Mouse (Mus musculus): ENCODE measurements around the gene Gm14137. TPM values are rescaled to one million over a fixed set of nuclear protein-coding genes. Genes with fewer than 3 reads are reported as not detected.

Gm14137 gene
- total RNA-seq (2021), result not detected
- long read RNA-seq, experiment 1, partial matches to known transcripts, result 0 of 1 reads
- long read RNA-seq, experiment 1, other reads (novel, unspliced or antisense), result 0 of 1 reads
- long read RNA-seq, experiment 2, result 0 reads

GRCm38 (mm10) chr2:119173991-119174651, at the start of gene Gm14137:
Gm14137 (plus strand) TSS chr2:119174509.
- DNase-seq, result peak in 1 of 2 experiments; percentile 28

- DNase-seq, result no peak
Observed at GRCm38 (mm10) chr2:119136346-119136898, 37.9 kb upstream of the Gm14137 start.

GRCm38 (mm10) chr2:119145199-119145598, 29.1 kb upstream of the Gm14137 start:
- no peak for DNase-seq

- DNase-seq, result no peak
Observed at GRCm38 (mm10) chr2:119146435-119146834, 27.9 kb upstream of the Gm14137 start.

GRCm38 (mm10) chr2:119147160-119147678, 27.1 kb upstream of the Gm14137 start:
- peak; percentile 4 to 13 for DNase-seq

- no peak for DNase-seq
Observed at GRCm38 (mm10) chr2:119147775-119148174, 26.5 kb upstream of the Gm14137 start.

GRCm38 (mm10) chr2:119152255-119152654, 22.1 kb upstream of the Gm14137 start:
- no peak for DNase-seq

GRCm38 (mm10) chr2:119154683-119155082, 19.6 kb upstream of the Gm14137 start:
- DNase-seq, result no peak

- DNase-seq, result no peak
Observed at GRCm38 (mm10) chr2:119155388-119155787, 18.9 kb upstream of the Gm14137 start.

- DNase-seq, result peak in 1 of 2 experiments; percentile 49
Observed at GRCm38 (mm10) chr2:119156081-119156680, 18.1 kb upstream of the Gm14137 start.

- peak; percentile 94 to 96 for DNase-seq
Observed at GRCm38 (mm10) chr2:119156681-119157572, 17.4 kb upstream of the Gm14137 start, which contains the start of gene Rmdn3. Rmdn3 (minus strand) TSS chr2:119157034.

- no peak for DNase-seq
Observed at GRCm38 (mm10) chr2:119157836-119158235, 16.5 kb upstream of the Gm14137 start.

GRCm38 (mm10) chr2:119161247-119161646, 13.1 kb upstream of the Gm14137 start:
- DNase-seq, result peak; percentile 28 to 40

GRCm38 (mm10) chr2:119163135-119163534, 11.2 kb upstream of the Gm14137 start:
- DNase-seq, result no peak

- no peak for DNase-seq
Observed at GRCm38 (mm10) chr2:119163999-119164398, 10.3 kb upstream of the Gm14137 start.

- no peak for DNase-seq
Observed at GRCm38 (mm10) chr2:119165401-119165800, 8.9 kb upstream of the Gm14137 start.

GRCm38 (mm10) chr2:119166901-119167865, 7.1 kb upstream of the Gm14137 start, which contains the start of gene Gchfr:
Gchfr (plus strand) TSS chr2:119167773.
- peak; percentile 75 to 80 for DNase-seq

GRCm38 (mm10) chr2:119167866-119168256, 6.4 kb upstream of the Gm14137 start:
- no peak for DNase-seq

GRCm38 (mm10) chr2:119170282-119170681, 4.0 kb upstream of the Gm14137 start:
- DNase-seq, result no peak

- DNase-seq, result peak; percentile 30 to 35
Observed at GRCm38 (mm10) chr2:119171574-119171973, 2.7 kb upstream of the Gm14137 start.

GRCm38 (mm10) chr2:119172446-119172845, 1.9 kb upstream of the Gm14137 start:
- DNase-seq, result no peak

Data from heart, adult 18-20 months (tissue).